Mouse (Mus musculus): ENCODE data around the gene Wfdc1.

DNA sequence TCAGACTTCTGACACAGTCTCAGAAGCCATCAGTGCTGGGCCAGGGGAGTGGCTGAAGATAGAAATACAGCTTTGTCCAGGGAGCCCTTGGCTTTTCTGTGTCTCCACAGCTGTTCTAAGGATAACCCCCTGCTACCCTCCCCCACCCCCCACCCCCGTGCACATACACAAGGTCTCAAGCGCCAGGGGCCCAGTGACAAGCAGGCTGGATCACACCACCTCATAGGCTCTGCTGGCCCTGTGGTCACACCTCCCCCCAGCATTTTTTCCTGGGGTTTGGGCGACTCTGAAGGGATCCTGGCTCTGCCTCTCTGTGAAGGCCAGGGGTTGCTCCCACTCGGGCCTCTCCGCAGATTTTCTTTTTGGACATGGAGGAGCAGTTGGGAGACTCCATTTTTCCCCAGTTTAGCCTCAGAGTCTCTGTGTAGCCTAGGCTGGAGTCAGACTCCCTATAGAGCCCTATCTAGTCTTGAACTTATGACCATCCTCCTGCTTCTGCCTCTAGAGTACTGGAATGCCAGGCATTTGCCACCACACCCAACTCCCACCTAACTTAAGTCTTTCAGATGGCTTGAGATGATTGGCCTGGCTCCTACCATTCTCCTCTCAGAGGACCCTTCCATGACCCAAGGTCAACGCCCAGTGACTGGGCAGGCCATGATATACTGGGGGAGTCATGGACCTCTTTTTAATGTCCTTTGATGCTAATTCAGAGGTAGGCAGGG lies 45.9 kb upstream of the Wfdc1 start:
- TF ChIP-seq POLR2A (IDR thresholded peaks at IDR 0.05; ENCODE audit: control insufficient read depth, extremely low read depth, insufficient read depth, low read length, poor library complexity) = no peak
- no peak for TF ChIP-seq CTCF (IDR thresholded peaks at IDR 0.05; ENCODE audit: borderline replicate concordance, control insufficient read depth, extremely low read depth, insufficient read depth, low read length, poor library complexity)

All from thymus, adult 2 months (tissue).